Comparison of ENCODE assay signal across 25 mouse cellular contexts in the genomic region with DNA sequence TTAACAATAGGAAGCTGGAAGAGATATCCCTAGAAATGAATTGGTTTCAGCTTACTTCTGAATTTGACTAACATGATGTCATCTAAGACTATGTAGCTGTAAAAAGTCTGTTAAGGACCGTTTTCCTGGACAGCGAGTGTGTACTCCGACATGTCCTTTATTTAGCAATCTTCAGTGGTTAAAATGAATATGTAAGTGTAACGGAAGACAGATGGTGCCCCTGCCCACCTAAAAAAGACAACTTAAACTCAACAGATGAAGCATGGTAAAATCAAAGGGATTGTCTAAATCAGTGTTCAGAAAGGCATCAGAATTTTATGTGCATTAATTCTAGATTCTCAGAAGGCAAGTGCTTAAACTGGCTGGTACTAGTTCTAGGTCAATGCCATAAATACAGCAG. TPM values are rescaled to one million over a fixed set of nuclear protein-coding genes. Genes with fewer than 3 reads are reported as not detected.
A peak's percentile ranks its signal among the peaks of the same experiment; 100 is the strongest.
DNase-seq lines count a peak whose midpoint lies in the region; ATAC-seq lines count a peak whose summit lies in the region.
"Had no signal": no experiment of that assay in that cellular context is flagged by ENCODE, and none has a peak within 500 bp of the region (broad histone marks: within the 10 kb centered on the region; RNA-seq: fewer than 3 reads in every experiment).

No protein-coding gene starts in this region.

- DNase-seq in left cerebral cortex, adult 18-20 months (ENCODE audit: low spot score in 2 of 2): peak; percentile 7 to 24
- DNase-seq in left cerebral cortex, postnatal 10 days (ENCODE audit: extremely low spot score in 1 of 2, low spot score in 2 of 2): no peak
- peak; percentile 31 for DNase-seq in right cerebral cortex, adult 18-20 months
- no peak for DNase-seq in right cerebral cortex, postnatal 14 days
- peak; percentile 46 for DNase-seq in 416B (ENCODE audit: low read depth)
- peak; percentile 69 for DNase-seq in brain, adult 2 months (ENCODE audit: low read depth, low spot score)
- DNase-seq: adrenal gland, adult 8-10 months; adrenal gland, postnatal 25 days; cerebellum, adult 18-20 months; cerebellum, adult 9-10 months; cerebellum, postnatal 14 days; forebrain, postnatal 0 days; gastrocnemius, postnatal 14 days; heart, adult 18-20 months; heart, postnatal 10 days; heart, postnatal 4 days had no signal

- H3K27me3 ChIP-seq in forebrain, embryonic 15.5 days: no peaks in the 10 kb centered on the region
- H3K27me3 ChIP-seq: forebrain, embryonic 13.5 days; heart, embryonic 12.5 days; heart, embryonic 15.5 days had no signal

- no peak overlapping the region for H3K27ac ChIP-seq in forebrain, embryonic 15.5 days (replicated peaks)
- H3K27ac ChIP-seq: forebrain, embryonic 10.5 days; forebrain, embryonic 13.5 days; heart, embryonic 15.5 days; hindbrain, embryonic 14.5 days; hindbrain, postnatal 0 days had no signal

- WGBS in forebrain, embryonic 15.5 days: 94% methylated on average over 4 of the region's 4 CpGs

- no peaks in the 10 kb centered on the region for H3K9me3 ChIP-seq in forebrain, embryonic 15.5 days
- H3K9me3 ChIP-seq: forebrain, embryonic 10.5 days; forebrain, embryonic 13.5 days; heart, embryonic 12.5 days; heart, embryonic 15.5 days had no signal

- ATAC-seq in forebrain, embryonic 15.5 days (replicated peaks): no peak
- ATAC-seq: activated CD4-positive, CD25-positive, alpha-beta regulatory T cell, adult 4 months; forebrain, embryonic 13.5 days; forebrain, postnatal 0 days; hindbrain, postnatal 0 days; inflammation-experienced regulatory T-cells, adult 6 months had no signal

- no peak overlapping the region for H3K9ac ChIP-seq in forebrain, embryonic 15.5 days (replicated peaks)
- H3K9ac ChIP-seq: forebrain, embryonic 13.5 days; forebrain, postnatal 0 days; heart, embryonic 12.5 days; heart, embryonic 15.5 days; hindbrain, embryonic 14.5 days had no signal

- H3K4me1 ChIP-seq in forebrain, embryonic 15.5 days: peaks cover 13% of the 10 kb centered on the region

- H3K4me2 ChIP-seq in forebrain, embryonic 15.5 days (replicated peaks): no peak overlapping the region
- H3K4me2 ChIP-seq: forebrain, embryonic 13.5 days; heart, embryonic 12.5 days; heart, embryonic 15.5 days; hindbrain, embryonic 14.5 days had no signal

- no peak overlapping the region for H3K4me3 ChIP-seq in forebrain, embryonic 15.5 days
- H3K4me3 ChIP-seq: forebrain, embryonic 10.5 days; forebrain, embryonic 13.5 days; heart, embryonic 12.5 days; heart, embryonic 15.5 days had no signal

- H3K36me3 ChIP-seq in forebrain, embryonic 15.5 days: peaks cover 17% of the 10 kb centered on the region

- intact Hi-C loops in left cerebral cortex, postnatal 10 days (cut with DNase I): no loop called here

RNA-seq across cellular contexts. Expression of a gene that starts 3.9 kb away (rescaled TPM):
- 10 to 100 TPM; 42.4 to 43.2 TPM for total RNA-seq in left cerebral cortex, adult 18-20 months (2021)
- total RNA-seq in left cerebral cortex, postnatal 10 days (2021): 10 to 100 TPM; 47.9 to 50.5 TPM
- 64.2 and 64.4 TPM in 2 replicates for polyA plus RNA-seq in forebrain, embryonic 15.5 days (2015; fragmentation: Nextera tagmentation; extraction: Ambion mirVana)

RNA-seq across cellular contexts. Expression of a gene that starts 34.0 kb away (rescaled TPM):
- total RNA-seq in left cerebral cortex, adult 18-20 months (2021): under 1 TPM; 0.26 to 0.59 TPM
- 1 to 10 TPM in 1 of 2 experiments, under 1 TPM in 1; 0.69 to 1.1 TPM for total RNA-seq in left cerebral cortex, postnatal 10 days (2021)
- polyA plus RNA-seq in forebrain, embryonic 15.5 days (2015; fragmentation: Nextera tagmentation; extraction: Ambion mirVana): 0.95 and 1.3 TPM in 2 replicates
- total RNA-seq: adrenal gland, postnatal 25 days had no signal

Comparison
In these comparisons a context has a peak if more than half of its experiments do, and no peak if none do; other contexts are left out.
1. DNase-seq: peak in left cerebral cortex, adult 18-20 months (2 of 2), right cerebral cortex, adult 18-20 months (single experiment), 416B (single experiment) and brain, adult 2 months (single experiment); none in left cerebral cortex, postnatal 10 days (0 of 2) and right cerebral cortex, postnatal 14 days (single experiment).